Mouse (Mus musculus) hindbrain, embryonic 12.5 days (tissue): Measurements from ENCODE around the gene Rmi2. TPM values are rescaled to one million over a fixed set of nuclear protein-coding genes. Genes with fewer than 3 reads are reported as not detected.
A peak's percentile ranks its signal among the peaks of the same experiment; 100 is the strongest.
"Not testable (repeated sequence)": the region's sequence is repeated elsewhere in the genome, so short reads cannot be mapped to it uniquely, and the experiment has no call there.

Experiments used
- ATAC-seq: fragments of 200-750 bp; cut with Nextera tagmentation; 2 replicates; pipeline ENCODE4 v1.8.0; 2017; ENCODE audit warnings: moderate TSS enrichment; ENCODE audit not compliant: low FRiP score
- H3K27ac ChIP-seq: fragments of 300-500 bp; sonication (generic); 2 replicates; pipeline ENCODE4 v1.5.1; 2016; ENCODE audit warnings: mild to moderate bottlenecking
- H3K27me3 ChIP-seq: fragments of 300-500 bp; sonication (generic); 2 replicates; pipeline ENCODE4 v1.6.1; 2016; ENCODE audit warnings: mild to moderate bottlenecking
- H3K36me3 ChIP-seq: fragments of 300-500 bp; sonication (generic); 2 replicates; pipeline ENCODE4 v1.6.1; 2016; ENCODE audit warnings: mild to moderate bottlenecking
- H3K4me1 ChIP-seq: fragments of 300-500 bp; sonication (generic); 2 replicates; pipeline ENCODE4 v1.6.1; 2016
- H3K4me2 ChIP-seq: fragments of 300-500 bp; sonication (generic); replicated peaks from 2 replicates; pipeline ENCODE4 v1.6.1; 2016; ENCODE audit warnings: mild to moderate bottlenecking
- H3K4me3 ChIP-seq: fragments of 300-500 bp; sonication (generic); 2 replicates; pipeline ENCODE4 v1.5.1; 2016; ENCODE audit warnings: mild to moderate bottlenecking
- H3K9ac ChIP-seq: fragments of 300-500 bp; sonication (generic); 2 replicates; pipeline ENCODE4 v1.6.1; 2016; ENCODE audit warnings: mild to moderate bottlenecking, moderate library complexity
- H3K9me3 ChIP-seq: fragments of 300-500 bp; sonication (generic); replicated peaks from 2 replicates; pipeline ENCODE4 v1.6.1; 2016; ENCODE audit warnings: mild to moderate bottlenecking
- WGBS: fragments of 180-500 bp; shearing (Covaris S2); methylation state at CpG from one replicate; pipeline ENCODE4 v1.1.7; 2016; 5-methylcytosine and 5-hydroxymethylcytosine counted together
- polyA plus RNA-seq: library from polyadenylated mRNA; unstranded; fragments of >200 nt; fragmentation: Nextera tagmentation; extraction: Ambion mirVana; gene quantifications from 2 replicates; pipeline ENCODE4 v1.2.1, GENCODE M21; 2016

Rmi2 gene
- polyA plus RNA-seq, 1 experiment from 2014 or later: 2.2 TPM

DNA sequence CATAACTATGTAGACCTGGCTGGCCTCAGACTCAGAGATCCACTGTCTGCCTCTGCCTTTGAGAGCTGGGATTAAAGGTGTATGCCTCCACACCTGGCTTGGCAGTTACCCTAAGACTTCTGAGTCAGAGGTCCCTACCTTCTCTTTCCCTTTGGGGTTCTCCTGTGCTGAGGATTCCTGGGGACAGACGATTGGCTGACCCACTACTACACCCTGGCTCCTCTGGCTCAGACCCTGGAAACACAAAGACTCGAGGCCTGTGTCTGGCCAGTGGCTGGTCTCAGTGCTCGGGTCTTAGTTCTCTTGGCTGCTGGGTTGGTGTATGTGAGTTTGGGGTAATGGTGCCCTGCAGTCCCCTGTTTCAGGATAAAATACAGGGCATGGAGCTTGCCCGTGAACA lies 16.0 kb downstream of the Rmi2 start:
- Histone ChIP-seq H3K4me3 (no peak overlapping the region), H3K4me2 (no peak overlapping the region), H3K9ac (no peak overlapping the region), H3K27ac (0 out of 2 replicates have a peak overlapping the region, but pooled peaks have one; percentile 1), H3K36me3 (no peaks in the 10 kb centered on the region), H3K9me3 (no peaks in the 10 kb centered on the region), H3K27me3 (no peaks in the 10 kb centered on the region), H3K4me1 (peaks cover 13% of the 10 kb centered on the region)
- no peak for ATAC-seq
- 45% methylated on average over 4 of the region's 4 CpGs for WGBS

- not testable (repeated sequence) for ATAC-seq, H3K4me3 ChIP-seq, H3K9me3 ChIP-seq, H3K36me3 ChIP-seq, H3K27ac ChIP-seq, H3K9ac ChIP-seq, H3K27me3 ChIP-seq, H3K4me2 ChIP-seq
- WGBS: 90% methylated on average over 10 of the region's 10 CpGs
- peaks cover 13% of the 10 kb centered on the region for H3K4me1 ChIP-seq
These were observed 17.4 kb downstream of the Rmi2 start for GRCm38 (mm10) chr16:10852216-10852615.

DNA sequence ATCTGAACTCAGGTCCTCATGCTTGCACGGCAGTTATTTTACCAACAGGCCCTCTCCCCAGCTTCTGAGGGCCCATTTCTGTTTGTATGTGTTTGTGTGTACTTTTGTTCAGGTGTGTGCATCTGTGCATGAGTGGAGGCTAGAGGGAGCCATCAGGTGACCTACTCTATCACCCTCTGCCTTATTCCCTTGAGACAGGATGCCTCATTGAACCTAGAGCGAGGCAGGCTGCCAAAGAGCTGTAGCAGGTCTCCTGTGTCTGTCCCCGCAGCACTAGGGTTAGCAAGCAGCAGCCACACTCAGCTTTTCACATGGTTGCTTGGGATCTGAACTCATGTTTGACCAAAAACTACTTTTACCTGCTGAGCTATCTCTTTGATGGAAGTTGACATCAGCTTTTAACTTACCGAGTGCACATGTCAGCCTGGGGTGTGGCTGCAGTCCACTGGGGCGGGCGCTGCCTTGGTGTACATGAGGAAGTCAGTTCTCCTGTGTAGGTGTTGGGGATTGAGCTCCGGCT lies 24.9 kb downstream of the Rmi2 start:
- Histone ChIP-seq H3K4me2 (no peak overlapping the region), H3K9me3 (no peaks in the 10 kb centered on the region), H3K4me3 (no peak overlapping the region), H3K36me3 (no peaks in the 10 kb centered on the region), H3K27ac (no peak overlapping the region), H3K9ac (no peak overlapping the region), H3K4me1 (no peaks in the 10 kb centered on the region), H3K27me3 (no peaks in the 10 kb centered on the region)
- no peak for ATAC-seq
- WGBS: 93% methylated on average over 7 of the region's 7 CpGs

- no peak for ATAC-seq
- no peak overlapping the region for H3K4me3 ChIP-seq
- H3K9ac ChIP-seq: no peak overlapping the region
- H3K36me3 ChIP-seq: no peaks in the 10 kb centered on the region
- WGBS: 83% methylated on average over 3 of the region's 3 CpGs
- H3K27ac ChIP-seq: no peak overlapping the region
- no peak overlapping the region for H3K4me2 ChIP-seq
- no peaks in the 10 kb centered on the region for H3K4me1 ChIP-seq
- H3K27me3 ChIP-seq: no peaks in the 10 kb centered on the region
- H3K9me3 ChIP-seq: no peaks in the 10 kb centered on the region
These were observed 26.5 kb downstream of the Rmi2 start for GRCm38 (mm10) chr16:10861408-10861807.

- H3K4me1 ChIP-seq: no peaks in the 10 kb centered on the region
- H3K4me3 ChIP-seq: no peak overlapping the region
- 81% methylated on average over 6 of the region's 6 CpGs for WGBS
- H3K36me3 ChIP-seq: no peaks in the 10 kb centered on the region
- H3K9me3 ChIP-seq: no peaks in the 10 kb centered on the region
- H3K4me2 ChIP-seq: no peak overlapping the region
- no peak overlapping the region for H3K27ac ChIP-seq
- H3K9ac ChIP-seq: no peak overlapping the region
- ATAC-seq: no peak
- no peaks in the 10 kb centered on the region for H3K27me3 ChIP-seq
These were observed 30.2 kb downstream of the Rmi2 start for GRCm38 (mm10) chr16:10864833-10865591.

GRCm38 (mm10) chr16:10865592-10865987 lies 30.7 kb downstream of the Rmi2 start:
- no peak overlapping the region for H3K9ac ChIP-seq
- no peaks in the 10 kb centered on the region for H3K9me3 ChIP-seq
- H3K4me3 ChIP-seq: no peak overlapping the region
- no peak overlapping the region for H3K27ac ChIP-seq
- H3K27me3 ChIP-seq: no peaks in the 10 kb centered on the region
- ATAC-seq: no peak
- H3K4me1 ChIP-seq: 0 out of 2 replicates have a peak, but pooled peaks cover under 1% of the 10 kb centered on the region
- no peaks in the 10 kb centered on the region for H3K36me3 ChIP-seq
- H3K4me2 ChIP-seq: no peak overlapping the region

- no peak for ATAC-seq
- Histone ChIP-seq H3K27ac (no peak overlapping the region), H3K9me3 (no peaks in the 10 kb centered on the region), H3K4me3 (no peak overlapping the region), H3K4me1 (0 out of 2 replicates have a peak, but pooled peaks cover 3% of the 10 kb centered on the region), H3K27me3 (no peaks in the 10 kb centered on the region), H3K4me2 (no peak overlapping the region), H3K36me3 (no peaks in the 10 kb centered on the region), H3K9ac (no peak overlapping the region)
- 90% methylated on average over 8 of the region's 8 CpGs for WGBS
These were observed 32.0 kb downstream of the Rmi2 start for GRCm38 (mm10) chr16:10866841-10867240.

DNA sequence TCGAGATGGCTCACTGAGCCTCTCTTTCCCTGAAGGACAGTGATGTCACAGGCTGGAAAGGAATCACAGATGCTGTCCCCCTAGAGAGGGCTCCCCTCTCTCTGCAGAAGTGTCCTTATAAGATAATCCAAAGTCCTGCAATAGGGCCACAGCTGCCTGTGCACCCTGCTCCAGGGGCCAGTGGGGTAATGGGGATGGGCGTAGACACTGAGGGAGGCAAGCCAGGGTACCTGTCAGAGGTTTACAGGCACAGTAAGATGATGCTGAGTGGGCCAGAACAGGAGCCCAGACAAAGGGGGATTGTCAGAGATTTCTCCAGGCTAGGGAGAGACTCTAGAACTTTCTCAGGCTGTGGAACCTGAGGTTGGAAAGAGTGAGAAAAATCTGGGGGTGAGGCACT lies 32.6 kb downstream of the Rmi2 start:
- no peak overlapping the region for H3K4me2 ChIP-seq
- no peaks in the 10 kb centered on the region for H3K9me3 ChIP-seq
- no peak overlapping the region for H3K27ac ChIP-seq
- no peaks in the 10 kb centered on the region for H3K27me3 ChIP-seq
- no peak overlapping the region for H3K4me3 ChIP-seq
- H3K36me3 ChIP-seq: no peaks in the 10 kb centered on the region
- ATAC-seq: no peak
- no peak overlapping the region for H3K9ac ChIP-seq
- 90% methylated on average over 2 of the region's 2 CpGs for WGBS
- 0 out of 2 replicates have a peak, but pooled peaks cover 3% of the 10 kb centered on the region for H3K4me1 ChIP-seq

DNA sequence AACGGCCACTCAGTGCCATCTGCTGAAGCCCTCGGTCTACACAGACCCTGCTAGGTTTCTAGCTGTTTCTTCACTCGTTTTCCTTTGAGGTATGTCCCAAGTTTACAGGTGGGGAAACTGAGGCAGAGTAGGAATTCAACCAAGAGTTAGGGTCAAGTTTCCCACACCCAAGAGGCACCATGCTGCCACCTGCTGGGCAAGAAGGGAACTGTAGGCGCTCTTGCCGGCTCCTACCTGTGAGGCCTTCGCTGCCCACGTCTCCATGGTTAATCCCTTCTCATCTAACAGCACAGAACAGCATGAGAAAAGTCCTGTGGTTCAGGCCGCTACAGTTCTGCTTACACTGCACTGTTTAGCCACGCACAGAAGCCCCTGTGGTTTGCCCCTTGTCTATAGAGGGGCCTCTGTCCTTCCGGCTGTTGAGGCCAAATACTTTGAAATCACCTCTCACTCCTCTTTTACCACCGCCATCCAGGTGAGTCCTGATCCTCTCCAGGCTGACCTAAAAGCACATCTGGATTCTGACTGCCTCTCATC lies 33.1 kb downstream of the Rmi2 start:
- Histone ChIP-seq H3K9ac (no peak overlapping the region), H3K4me3 (no peak overlapping the region), H3K27me3 (no peaks in the 10 kb centered on the region), H3K36me3 (no peaks in the 10 kb centered on the region), H3K27ac (no peak overlapping the region), H3K4me2 (no peak overlapping the region), H3K9me3 (no peaks in the 10 kb centered on the region), H3K4me1 (0 out of 2 replicates have a peak, but pooled peaks cover 3% of the 10 kb centered on the region)
- ATAC-seq: no peak
- WGBS: 37% methylated on average over 11 of the region's 11 CpGs

GRCm38 (mm10) chr16:10870969-10871368 lies 36.1 kb downstream of the Rmi2 start:
- WGBS: 67% methylated on average over 4 of the region's 4 CpGs
- Histone ChIP-seq H3K27ac (no peak overlapping the region), H3K4me3 (no peak overlapping the region), H3K4me1 (0 out of 2 replicates have a peak, but pooled peaks cover 3% of the 10 kb centered on the region), H3K36me3 (no peaks in the 10 kb centered on the region), H3K27me3 (no peaks in the 10 kb centered on the region), H3K9me3 (no peaks in the 10 kb centered on the region), H3K9ac (no peak overlapping the region), H3K4me2 (no peak overlapping the region)
- no peak for ATAC-seq

GRCm38 (mm10) chr16:10872825-10873360 lies 38.0 kb downstream of the Rmi2 start:
- Histone ChIP-seq H3K4me1 (0 out of 2 replicates have a peak, but pooled peaks cover 3% of the 10 kb centered on the region), H3K4me3 (no peak overlapping the region), H3K27me3 (no peaks in the 10 kb centered on the region), H3K9ac (no peak overlapping the region), H3K27ac (no peak overlapping the region), H3K4me2 (no peak overlapping the region), H3K36me3 (no peaks in the 10 kb centered on the region), H3K9me3 (no peaks in the 10 kb centered on the region)
- no peak for ATAC-seq
- WGBS: 74% methylated on average over 4 of the region's 4 CpGs

DNA sequence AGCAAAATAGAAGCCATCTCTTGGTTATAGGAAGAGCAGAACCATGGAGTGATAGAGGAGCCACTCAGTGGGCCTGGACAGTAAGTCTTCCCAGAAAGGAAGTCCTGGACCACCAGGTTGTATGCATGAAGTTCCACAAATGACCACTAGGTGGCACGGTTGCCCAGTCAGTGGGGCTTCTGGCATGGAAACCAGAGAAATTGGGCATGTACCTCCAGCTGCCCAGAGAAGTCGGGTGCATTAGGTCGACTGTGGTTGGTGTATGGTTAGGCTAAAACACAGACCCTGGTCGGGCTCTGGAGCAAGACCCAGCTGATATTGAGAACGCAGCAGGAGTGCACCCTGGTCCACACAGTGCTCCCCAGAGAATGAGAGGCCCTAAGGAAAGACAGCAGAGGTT lies 38.8 kb downstream of the Rmi2 start:
- 4% methylated on average over 5 of the region's 5 CpGs for WGBS

More for the DNA sequence above, 38.8 kb downstream of the Rmi2 start:
- Histone ChIP-seq H3K9ac (no peak overlapping the region), H3K27me3 (no peaks in the 10 kb centered on the region), H3K36me3 (no peaks in the 10 kb centered on the region), H3K4me2 (no peak overlapping the region), H3K4me3 (no peak overlapping the region), H3K27ac (no peak overlapping the region), H3K9me3 (no peaks in the 10 kb centered on the region), H3K4me1 (0 out of 2 replicates have a peak, but pooled peaks cover 3% of the 10 kb centered on the region)
- ATAC-seq: peak; percentile 54
